ENCODE assay signal across 8 mouse cellular contexts in genomic region chr6:72647383-72647820, GRCm38 (mm10). TPM values are rescaled to one million over a fixed set of nuclear protein-coding genes. Genes with fewer than 3 reads are reported as not detected.
DNase-seq lines count a peak whose midpoint lies in the region; ATAC-seq lines count a peak whose summit lies in the region.

No protein-coding gene starts in this region.

- no peaks in the 10 kb centered on the region for H3K9me3 ChIP-seq in forebrain, embryonic 12.5 days
- no peaks in the 10 kb centered on the region for H3K9me3 ChIP-seq in heart, embryonic 15.5 days (replicated peaks)
- no peaks in the 10 kb centered on the region for H3K9me3 ChIP-seq in liver, embryonic 11.5 days (ENCODE audit: control insufficient read depth, low read length)
- H3K9me3 ChIP-seq in neural tube, embryonic 11.5 days (ENCODE audit: control insufficient read depth, low read length): no peaks in the 10 kb centered on the region

- 0 out of 2 replicates have a peak, but pooled peaks cover 2% of the 10 kb centered on the region for H3K36me3 ChIP-seq in forebrain, embryonic 12.5 days (replicated peaks)
- no peaks in the 10 kb centered on the region for H3K36me3 ChIP-seq in heart, embryonic 15.5 days
- H3K36me3 ChIP-seq in liver, embryonic 11.5 days (ENCODE audit: control insufficient read depth, insufficient read depth, low read length): no peaks in the 10 kb centered on the region
- no peaks in the 10 kb centered on the region for H3K36me3 ChIP-seq in neural tube, embryonic 11.5 days (ENCODE audit: control insufficient read depth, insufficient read depth, low read length)

- 0 out of 2 replicates have a peak overlapping the region, but pooled peaks have one; percentile 3 for H3K27ac ChIP-seq in forebrain, embryonic 12.5 days
- H3K27ac ChIP-seq in heart, embryonic 15.5 days: 0 out of 2 replicates have a peak overlapping the region, but pooled peaks have one; percentile 42
- no peak overlapping the region for H3K27ac ChIP-seq in liver, embryonic 11.5 days (ENCODE audit: low read depth, low read length)
- no peak overlapping the region for H3K27ac ChIP-seq in neural tube, embryonic 11.5 days (ENCODE audit: low read depth, low read length)

- H3K9ac ChIP-seq in forebrain, embryonic 12.5 days: no peak overlapping the region
- no peak overlapping the region for H3K9ac ChIP-seq in heart, embryonic 15.5 days
- no peak overlapping the region for H3K9ac ChIP-seq in liver, embryonic 11.5 days (ENCODE audit: low read depth, low read length)
- H3K9ac ChIP-seq in neural tube, embryonic 11.5 days (ENCODE audit: low read length): no peak overlapping the region

- 59% methylated on average over 10 of the region's 10 CpGs for WGBS in forebrain, embryonic 12.5 days
- WGBS in heart, embryonic 15.5 days: 30% methylated on average over 10 of the region's 10 CpGs
- 52% methylated on average over 10 of the region's 10 CpGs for WGBS in liver, embryonic 11.5 days
- WGBS in neural tube, embryonic 11.5 days: 67% methylated on average over 10 of the region's 10 CpGs

- no peak overlapping the region for H3K4me3 ChIP-seq in forebrain, embryonic 12.5 days (replicated peaks)
- no peak overlapping the region for H3K4me3 ChIP-seq in heart, embryonic 15.5 days
- no peak overlapping the region for H3K4me3 ChIP-seq in liver, embryonic 11.5 days (ENCODE audit: low read depth, low read length)
- H3K4me3 ChIP-seq in neural tube, embryonic 11.5 days (ENCODE audit: low read depth, low read length): no peak overlapping the region

- ATAC-seq in forebrain, embryonic 12.5 days (ENCODE audit: low FRiP score): peak; percentile 25; the same call in 1 of the 2 replicates
- ATAC-seq in heart, embryonic 15.5 days (replicated peaks; ENCODE audit: insufficient number of reproducible peaks, insufficient read depth, low FRiP score, low read depth): peak; percentile 63
- ATAC-seq in liver, embryonic 11.5 days (replicated peaks; ENCODE audit: low FRiP score): 0 out of 2 replicates have a peak, but pooled peaks have one; percentile 12
- 0 out of 2 replicates have a peak, but pooled peaks have one; percentile 41 for ATAC-seq in neural tube, embryonic 11.5 days (ENCODE audit: insufficient read depth, low FRiP score, low TSS enrichment)

- H3K4me1 ChIP-seq in forebrain, embryonic 12.5 days: peaks cover 10% of the 10 kb centered on the region
- H3K4me1 ChIP-seq in heart, embryonic 15.5 days (replicated peaks): peaks cover 15% of the 10 kb centered on the region
- no peaks in the 10 kb centered on the region for H3K4me1 ChIP-seq in liver, embryonic 11.5 days (replicated peaks; ENCODE audit: control insufficient read depth, insufficient read depth, low read length)
- no peaks in the 10 kb centered on the region for H3K4me1 ChIP-seq in neural tube, embryonic 11.5 days (ENCODE audit: control insufficient read depth, insufficient read depth, low read length)

- peak; percentile 86 for DNase-seq in ES-CJ7 (ENCODE audit: low read depth, low spot score)
- peak; percentile 46 for DNase-seq in c-Kit-positive CD71-negative TER-119-negative erythroid progenitor cells, embryonic 14.5 days (ENCODE audit: low read depth)
- DNase-seq in kidney, postnatal 14 days: peak; percentile 80
- DNase-seq in liver, embryonic 11.5 days (ENCODE audit: low spot score): no peak
- peak; percentile 73 for DNase-seq in neural tube, embryonic 11.5 days (ENCODE audit: low spot score)
- DNase-seq in testis, postnatal 10 days (ENCODE audit: low spot score): peak; percentile 82

- no peak overlapping the region for H3K4me2 ChIP-seq in forebrain, embryonic 12.5 days
- peak overlapping the region; percentile 17 for H3K4me2 ChIP-seq in heart, embryonic 15.5 days
- no peak overlapping the region for H3K4me2 ChIP-seq in liver, embryonic 11.5 days
- H3K4me2 ChIP-seq in neural tube, embryonic 11.5 days (ENCODE audit: low read depth): no peak overlapping the region

- no peaks in the 10 kb centered on the region for H3K27me3 ChIP-seq in forebrain, embryonic 12.5 days
- no peaks in the 10 kb centered on the region for H3K27me3 ChIP-seq in heart, embryonic 15.5 days
- H3K27me3 ChIP-seq in liver, embryonic 11.5 days (replicated peaks; ENCODE audit: control insufficient read depth, insufficient read depth, low read length): no peaks in the 10 kb centered on the region
- no peaks in the 10 kb centered on the region for H3K27me3 ChIP-seq in neural tube, embryonic 11.5 days (ENCODE audit: control insufficient read depth, insufficient read depth, low read length)

RNA-seq across cellular contexts. Expression of gene Tgoln1, which starts 30.6 kb away (rescaled TPM):
- polyA plus RNA-seq in forebrain, embryonic 12.5 days (2016; fragmentation: Nextera tagmentation; extraction: Ambion mirVana): 31.0 and 32.1 TPM in 2 replicates
- polyA plus RNA-seq in heart, embryonic 15.5 days (2015; fragmentation: Nextera tagmentation; extraction: Ambion mirVana): 22.7 and 24.4 TPM in 2 replicates
- 28.4 and 30.3 TPM in 2 replicates for polyA plus RNA-seq in liver, embryonic 11.5 days (2014; fragmentation: Nextera tagmentation; extraction: Ambion mirVana)
- 43.3 and 44.1 TPM in 2 replicates for polyA plus RNA-seq in neural tube, embryonic 11.5 days (2014; fragmentation: Nextera tagmentation; extraction: Ambion mirVana)

RNA-seq across cellular contexts. Expression of gene Retsat, which starts 49.1 kb away (rescaled TPM):
- polyA plus RNA-seq in forebrain, embryonic 12.5 days (2016; fragmentation: Nextera tagmentation; extraction: Ambion mirVana): 4.6 and 5.3 TPM in 2 replicates
- polyA plus RNA-seq in heart, embryonic 15.5 days (2015; fragmentation: Nextera tagmentation; extraction: Ambion mirVana): 19.8 and 21.4 TPM in 2 replicates
- 26.0 and 28.4 TPM in 2 replicates for polyA plus RNA-seq in liver, embryonic 11.5 days (2014; fragmentation: Nextera tagmentation; extraction: Ambion mirVana)
- 7.1 and 7.7 TPM in 2 replicates for polyA plus RNA-seq in neural tube, embryonic 11.5 days (2014; fragmentation: Nextera tagmentation; extraction: Ambion mirVana)

RNA-seq across cellular contexts. Expression of gene Elmod3, which starts 49.2 kb away (rescaled TPM):
- polyA plus RNA-seq in forebrain, embryonic 12.5 days (2016; fragmentation: Nextera tagmentation; extraction: Ambion mirVana): 16.0 and 16.2 TPM in 2 replicates
- 12.3 and 13.5 TPM in 2 replicates for polyA plus RNA-seq in heart, embryonic 15.5 days (2015; fragmentation: Nextera tagmentation; extraction: Ambion mirVana)
- 12.3 and 13.4 TPM in 2 replicates for polyA plus RNA-seq in liver, embryonic 11.5 days (2014; fragmentation: Nextera tagmentation; extraction: Ambion mirVana)
- polyA plus RNA-seq in neural tube, embryonic 11.5 days (2014; fragmentation: Nextera tagmentation; extraction: Ambion mirVana): 16.5 and 17.0 TPM in 2 replicates

Comparison
In these comparisons a context has a peak if more than half of its experiments do, and no peak if none do; other contexts are left out.
1. ATAC-seq: peak in every context shown above with its lines; median percentile 63 in heart, embryonic 15.5 days; 41 in neural tube, embryonic 11.5 days; 25 in forebrain, embryonic 12.5 days; 12 in liver, embryonic 11.5 days.
2. H3K27ac ChIP-seq: peak in forebrain, embryonic 12.5 days (single experiment) and heart, embryonic 15.5 days (single experiment); none in liver, embryonic 11.5 days (single experiment) and neural tube, embryonic 11.5 days (single experiment).